Mouse (Mus musculus) layer of hippocampus, adult 2 months (tissue): ENCODE measurements around the gene Plxna2. TPM values are rescaled to one million over a fixed set of nuclear protein-coding genes. Genes with fewer than 3 reads are reported as not detected.

Source experiments
- DNase-seq, 2 experiments: peaks; one replicate each; pipeline ENCODE4 v3.0.0; 2022; ENCODE audit warnings: low spot score in 2 of 2
- H3K27ac ChIP-seq: fragments of 200-600 bp; 2 replicates; pipeline ENCODE4 v1.8.1; 2022
- H3K4me3 ChIP-seq: fragments of 200-600 bp; 2 replicates; pipeline ENCODE4 v1.8.1; 2022; ENCODE audit warnings: mild to moderate bottlenecking
- CTCF ChIP-seq: fragments of 200-600 bp; conservative IDR thresholded peaks from 2 replicates; pipeline ENCODE4 v1.8.1; 2022; ENCODE audit warnings: antibody characterized with exemption, mild to moderate bottlenecking, moderate library complexity
- total RNA-seq, 2 experiments: library from RNA; stranded (reverse); gene quantifications; 2 replicates each; pipeline ENCODE4 v1.2.3; 2021

Gene Plxna2
- total RNA-seq, 2 experiments from 2014 or later: 68.1 to 73.2 TPM

GRCm38 (mm10) chr1:194712373-194712772 lies 94.4 kb downstream of the Plxna2 start:
- TF ChIP-seq CTCF: no peak
- Histone ChIP-seq H3K4me3 (no peak overlapping the region), H3K27ac (no peak overlapping the region)
- no peak for DNase-seq

GRCm38 (mm10) chr1:194714138-194715031 lies 96.4 kb downstream of the Plxna2 start:
- no peak for TF ChIP-seq CTCF
- Histone ChIP-seq H3K4me3 (no peak overlapping the region), H3K27ac (no peak overlapping the region; the same call in 1 of the 2 replicates)
- DNase-seq: no peak

GRCm38 (mm10) chr1:194717451-194717874 lies 99.4 kb downstream of the Plxna2 start:
- TF ChIP-seq CTCF: no peak
- DNase-seq: no peak
- Histone ChIP-seq H3K27ac (no peak overlapping the region), H3K4me3 (no peak overlapping the region)

GRCm38 (mm10) chr1:194720406-194720805 lies 102.4 kb downstream of the Plxna2 start:
- Histone ChIP-seq H3K4me3 (no peak overlapping the region), H3K27ac (no peak overlapping the region)
- no peak for TF ChIP-seq CTCF
- DNase-seq: no peak

GRCm38 (mm10) chr1:194721260-194721659 lies 103.2 kb downstream of the Plxna2 start:
- no peak overlapping the region; the same call in 1 of the 2 replicates for H3K27ac ChIP-seq
- TF ChIP-seq CTCF: no peak

GRCm38 (mm10) chr1:194722329-194722728 lies 104.3 kb downstream of the Plxna2 start:
- peak; percentile 84 for TF ChIP-seq CTCF
- peak; percentile 56 to 82 for DNase-seq
- Histone ChIP-seq H3K27ac (peak overlapping the region; percentile 53; the same call in 1 of the 2 replicates), H3K4me3 (no peak overlapping the region)

More at GRCm38 (mm10) chr1:194721260-194721659, 103.2 kb downstream of the Plxna2 start:
- no peak for DNase-seq
- H3K4me3 ChIP-seq: no peak overlapping the region

- TF ChIP-seq CTCF: no peak
These were observed 116.8 kb downstream of the Plxna2 start for GRCm38 (mm10) chr1:194734836-194735235.

GRCm38 (mm10) chr1:194739894-194740293 lies 121.9 kb downstream of the Plxna2 start:
- no peak for TF ChIP-seq CTCF

More at GRCm38 (mm10) chr1:194734836-194735235, 116.8 kb downstream of the Plxna2 start:
- no peak for DNase-seq
- Histone ChIP-seq H3K4me3 (no peak overlapping the region), H3K27ac (no peak overlapping the region)

GRCm38 (mm10) chr1:194742901-194743422 lies 124.9 kb downstream of the Plxna2 start:
- peak overlapping the region; percentile 75 for H3K27ac ChIP-seq
- H3K4me3 ChIP-seq: no peak overlapping the region
- no peak for TF ChIP-seq CTCF
- DNase-seq: peak in 1 of 2 experiments; percentile 61

More at GRCm38 (mm10) chr1:194739894-194740293, 121.9 kb downstream of the Plxna2 start:
- Histone ChIP-seq H3K27ac (no peak overlapping the region; the same call in 1 of the 2 replicates), H3K4me3 (no peak overlapping the region)
- DNase-seq: no peak

GRCm38 (mm10) chr1:194745177-194745934 lies 127.3 kb downstream of the Plxna2 start:
- Histone ChIP-seq H3K4me3 (no peak overlapping the region), H3K27ac (0 out of 2 replicates have a peak overlapping the region, but pooled peaks have one; percentile 11)
- DNase-seq: no peak
- no peak for TF ChIP-seq CTCF

GRCm38 (mm10) chr1:194746332-194747249 lies 128.6 kb downstream of the Plxna2 start:
- Histone ChIP-seq H3K4me3 (no peak overlapping the region), H3K27ac (peak overlapping the region; percentile 11)
- DNase-seq: peak; percentile 53 to 55
- no peak for TF ChIP-seq CTCF

GRCm38 (mm10) chr1:194747258-194747657 lies 129.2 kb downstream of the Plxna2 start:
- Histone ChIP-seq H3K4me3 (no peak overlapping the region), H3K27ac (peak overlapping the region; percentile 11; the same call in 1 of the 2 replicates)
- TF ChIP-seq CTCF: no peak
- no peak for DNase-seq
